Mouse (Mus musculus) cerebellum, adult 2 months (tissue): ENCODE measurements around the gene Nup153. TPM values are rescaled to one million over a fixed set of nuclear protein-coding genes. Genes with fewer than 3 reads are reported as not detected.

Source experiments
- DNase-seq, 2 experiments: peaks; one replicate each; pipeline ENCODE4 v3.0.0; 2021
- H3K27ac ChIP-seq: fragments of 200-500 bp; 2 replicates; pipeline ENCODE4 v1.5.1; 2012; ENCODE audit warnings: low read length, control low read depth, inconsistent platforms; ENCODE audit not compliant: insufficient read depth
- H3K27me3 ChIP-seq: fragments of 200-500 bp; 2 replicates; pipeline ENCODE4 v1.6.1; 2012; ENCODE audit warnings: inconsistent platforms, mild to moderate bottlenecking, low read length, moderate library complexity; ENCODE audit not compliant: control insufficient read depth, insufficient read depth
- H3K4me1 ChIP-seq: fragments of 200-500 bp; 2 replicates; pipeline ENCODE4 v1.6.1; 2011; ENCODE audit warnings: low read length; ENCODE audit not compliant: control insufficient read depth, insufficient read depth
- H3K4me3 ChIP-seq: fragments of 200-500 bp; replicated peaks from 2 replicates; pipeline ENCODE3; 2011; ENCODE audit warnings: mild to moderate bottlenecking, low read depth, low read length, control low read depth; ENCODE audit not compliant: insufficient read depth
- CTCF ChIP-seq: fragments of 200-500 bp; IDR thresholded peaks from 2 replicates; pipeline ENCODE4 v1.5.1; 2011; ENCODE audit warnings: low read depth, mild to moderate bottlenecking, control low read depth, low read length, moderate library complexity, borderline replicate concordance; ENCODE audit not compliant: insufficient read depth
- POLR2A ChIP-seq: fragments of 200-500 bp; IDR thresholded peaks from 2 replicates; pipeline ENCODE4 v1.6.1; 2011; ENCODE audit warnings: low read length, control low read depth, borderline replicate concordance; ENCODE audit not compliant: insufficient read depth
- WGBS: fragments of 180-500 bp; shearing (Covaris S2); methylation state at CpG from one replicate; pipeline ENCODE4 v1.1.7; 2018; 5-methylcytosine and 5-hydroxymethylcytosine counted together
- polyA plus RNA-seq: library from polyadenylated mRNA; depleted of rRNA; stranded (reverse); fragments of >200 nt; gene quantifications from 2 replicates; pipeline ENCODE4 v1.2.3, GENCODE M21; 2012

Nup153 gene
- polyA plus RNA-seq, 1 experiment: 33.8 TPM

GRCm38 (mm10) chr13:46663461-46663964 lies 64.2 kb downstream of the Nup153 start:
- Histone ChIP-seq H3K27ac (no peak overlapping the region), H3K27me3 (no peaks in the 10 kb centered on the region), H3K4me1 (peaks cover 2% of the 10 kb centered on the region; the same call in 1 of the 2 replicates), H3K4me3 (no peak overlapping the region)
- TF ChIP-seq CTCF (peak; percentile 46; the same call in 1 of the 2 replicates), POLR2A (no peak)
- DNase-seq: peak in 1 of 2 experiments; percentile 32
- 27% methylated on average over 4 of the region's 4 CpGs for WGBS

GRCm38 (mm10) chr13:46659211-46659610 lies 68.5 kb downstream of the Nup153 start:
- 90% methylated on average over 5 of the region's 5 CpGs for WGBS
- H3K27ac ChIP-seq: no peak overlapping the region
- no peaks in the 10 kb centered on the region for H3K27me3 ChIP-seq
- DNase-seq: no peak
- TF ChIP-seq CTCF: no peak
- no peak for TF ChIP-seq POLR2A
- H3K4me3 ChIP-seq: no peak overlapping the region
- no peaks in the 10 kb centered on the region for H3K4me1 ChIP-seq

- no peak overlapping the region for H3K27ac ChIP-seq
Measured at GRCm38 (mm10) chr13:46654566-46654965, 73.2 kb downstream of the Nup153 start.

GRCm38 (mm10) chr13:46653671-46654070 lies 74.1 kb downstream of the Nup153 start:
- H3K27ac ChIP-seq: no peak overlapping the region
- DNase-seq: no peak
- no peaks in the 10 kb centered on the region for H3K27me3 ChIP-seq
- no peak for TF ChIP-seq POLR2A
- no peak for TF ChIP-seq CTCF
- H3K4me1 ChIP-seq: no peaks in the 10 kb centered on the region
- H3K4me3 ChIP-seq: no peak overlapping the region
- WGBS: 72% methylated on average over 4 of the region's 4 CpGs

More at GRCm38 (mm10) chr13:46654566-46654965, 73.2 kb downstream of the Nup153 start:
- WGBS: 25% methylated on average over 5 of the region's 5 CpGs
- H3K4me3 ChIP-seq: no peak overlapping the region
- H3K27me3 ChIP-seq: no peaks in the 10 kb centered on the region
- DNase-seq: no peak
- no peaks in the 10 kb centered on the region for H3K4me1 ChIP-seq
- TF ChIP-seq POLR2A: no peak
- no peak for TF ChIP-seq CTCF

GRCm38 (mm10) chr13:46652671-46653070 lies 75.1 kb downstream of the Nup153 start:
- Histone ChIP-seq H3K4me1 (no peaks in the 10 kb centered on the region), H3K27me3 (no peaks in the 10 kb centered on the region), H3K4me3 (no peak overlapping the region), H3K27ac (no peak overlapping the region)
- 90% methylated on average over 7 of the region's 7 CpGs for WGBS
- DNase-seq: no peak
- TF ChIP-seq POLR2A (no peak), CTCF (no peak)

GRCm38 (mm10) chr13:46651853-46652252 lies 75.9 kb downstream of the Nup153 start:
- Histone ChIP-seq H3K27ac (no peak overlapping the region), H3K4me3 (no peak overlapping the region), H3K27me3 (no peaks in the 10 kb centered on the region), H3K4me1 (no peaks in the 10 kb centered on the region)
- DNase-seq: no peak
- WGBS: 85% methylated on average over 7 of the region's 7 CpGs
- TF ChIP-seq CTCF: no peak
- TF ChIP-seq POLR2A: no peak

GRCm38 (mm10) chr13:46645476-46645875 lies 82.3 kb downstream of the Nup153 start:
- H3K27ac ChIP-seq: no peak overlapping the region
- H3K4me1 ChIP-seq: no peaks in the 10 kb centered on the region
- 81% methylated on average over 6 of the region's 6 CpGs for WGBS
- H3K27me3 ChIP-seq: no peaks in the 10 kb centered on the region
- TF ChIP-seq CTCF: no peak
- TF ChIP-seq POLR2A: no peak
- H3K4me3 ChIP-seq: no peak overlapping the region
- DNase-seq: no peak

GRCm38 (mm10) chr13:46644175-46644574 lies 83.6 kb downstream of the Nup153 start:
- no peaks in the 10 kb centered on the region for H3K27me3 ChIP-seq
- no peak for DNase-seq
- H3K4me1 ChIP-seq: no peaks in the 10 kb centered on the region
- WGBS: 92% methylated on average over 6 of the region's 6 CpGs
- no peak overlapping the region for H3K27ac ChIP-seq
- TF ChIP-seq CTCF (no peak), POLR2A (no peak)
- H3K4me3 ChIP-seq: no peak overlapping the region
